Mouse (Mus musculus): ENCODE data around the gene Gm19965. TPM values are rescaled to one million over a fixed set of nuclear protein-coding genes. Genes with fewer than 3 reads are reported as not detected.

Gene Gm19965
- not detected in 2 replicates for polyA plus RNA-seq (2012; rRNA removed)

DNA sequence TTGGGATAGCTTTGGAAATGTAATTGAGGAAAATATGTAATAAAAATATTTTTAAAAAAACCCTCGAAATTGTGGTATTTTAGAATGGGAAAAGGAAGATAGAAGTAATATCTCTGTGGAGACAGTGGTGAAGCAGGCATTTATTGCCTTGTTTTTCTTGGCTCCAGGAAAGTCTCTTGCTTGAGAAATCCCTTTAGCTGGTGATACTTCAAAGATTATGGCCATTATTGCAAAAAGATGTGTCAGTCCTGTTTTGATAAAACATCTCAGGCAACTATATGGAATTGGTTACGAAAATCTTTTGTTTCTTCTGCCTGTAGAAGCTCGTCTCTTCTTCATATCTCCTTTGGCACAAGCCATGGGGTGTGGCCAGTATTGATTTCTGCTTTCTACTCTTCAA, at the start of gene Gm19965:
TSS of gene Gm19965 (plus strand) at position 301 of the 400 bp plus-strand sequence.
- DNase-seq (ENCODE audit: low read depth, low spot score), result no peak
- WGBS, result 59% methylated on average over 3 of the region's 3 CpGs

DNA sequence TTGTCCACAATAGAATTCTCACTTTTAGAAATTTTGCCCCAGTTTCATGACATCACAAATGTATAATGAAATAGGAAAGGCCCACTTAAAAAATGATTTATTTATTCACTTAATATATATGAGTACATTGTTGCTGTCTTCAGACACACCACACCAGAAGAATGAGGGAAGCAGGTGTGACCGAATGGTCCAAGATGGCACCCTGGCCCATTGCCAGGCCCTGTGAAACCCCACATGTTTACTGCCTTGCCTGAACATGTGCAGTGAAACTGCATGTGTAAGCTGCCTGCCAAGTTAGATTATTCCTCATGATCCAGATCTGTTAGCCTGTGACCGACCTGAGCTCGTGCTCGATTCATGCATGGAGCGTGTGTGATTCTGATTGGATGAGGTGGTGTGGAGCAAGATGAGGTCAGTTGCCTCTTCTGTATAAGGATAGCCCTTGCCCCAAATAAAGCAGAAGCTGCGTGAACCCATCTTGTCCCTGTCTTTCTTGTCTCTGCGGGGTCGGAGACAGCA, 20.3 kb upstream of the Gm19965 start:
- no peak for DNase-seq (ENCODE audit: low read depth, low spot score)
- WGBS, result 86% methylated on average over 8 of the region's 8 CpGs
